Mouse (Mus musculus) naive thymus-derived CD4-positive, alpha-beta T cell, adult 2 months (primary cell): ENCODE measurements around the gene Unc13d.
"Not testable (repeated sequence)": the region's sequence is repeated elsewhere in the genome, so short reads cannot be mapped to it uniquely, and the experiment has no call there.

Experiments
- DNase-seq: peaks from one replicate; pipeline ENCODE4 v3.0.0-alpha.2; 2011; ENCODE audit warnings: low read depth

The Unc13d gene

GRCm38 (mm10) chr11:116100385-116100784 lies 22.6 kb upstream of the Unc13d start:
- DNase-seq = no peak

GRCm38 (mm10) chr11:116099462-116099861 lies 21.7 kb upstream of the Unc13d start:
- DNase-seq = no peak

- DNase-seq = no peak
These were observed 21.1 kb upstream of the Unc13d start for GRCm38 (mm10) chr11:116098711-116099460.

DNA sequence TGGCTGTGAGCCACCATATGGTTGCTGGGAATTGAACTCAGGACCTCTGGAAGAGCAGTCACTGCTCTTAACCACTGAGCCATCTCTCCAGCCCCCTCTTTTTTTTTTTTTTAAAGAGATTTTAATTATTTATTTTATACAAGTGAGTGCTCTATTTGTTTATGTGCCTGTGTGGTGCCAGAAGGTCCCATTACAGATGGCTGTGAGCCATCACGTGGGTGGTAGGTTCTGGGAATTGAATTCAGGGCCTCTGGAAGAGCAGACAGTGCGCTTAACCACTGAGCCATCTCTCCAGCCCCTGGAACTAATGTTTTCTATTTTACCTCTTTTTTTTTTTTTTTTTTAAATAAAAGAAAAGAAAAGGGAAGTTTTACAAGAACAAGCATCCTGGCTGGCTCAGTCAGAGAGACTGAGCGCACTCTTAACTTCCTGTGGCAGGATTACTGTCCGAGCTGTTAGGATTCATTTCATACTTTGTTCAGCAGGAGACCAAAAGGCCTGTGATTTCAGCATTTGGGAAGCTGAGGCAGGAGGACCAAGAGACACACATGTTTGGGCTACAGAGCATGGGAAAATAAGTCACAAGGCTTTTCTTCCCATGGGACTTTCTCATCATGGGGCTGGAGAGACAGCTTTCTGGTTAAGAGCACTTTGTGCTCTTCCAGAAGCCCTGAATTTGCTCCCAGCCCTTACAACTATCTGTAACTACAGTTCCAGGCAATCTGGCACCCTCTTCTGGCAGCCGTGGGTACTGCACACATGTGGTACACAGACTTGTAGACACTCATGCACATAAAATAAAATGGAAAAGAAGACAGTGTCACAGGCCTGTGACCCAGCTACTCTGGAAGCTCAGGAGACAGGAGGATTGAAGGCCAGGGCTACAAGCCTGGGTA lies 18.7 kb upstream of the Unc13d start:
- peak; percentile 66 for DNase-seq

- no peak for DNase-seq
These were observed 17.8 kb upstream of the Unc13d start for GRCm38 (mm10) chr11:116095573-116095972.

- DNase-seq = no peak
These were observed 16.2 kb upstream of the Unc13d start for GRCm38 (mm10) chr11:116093771-116094565.

DNA sequence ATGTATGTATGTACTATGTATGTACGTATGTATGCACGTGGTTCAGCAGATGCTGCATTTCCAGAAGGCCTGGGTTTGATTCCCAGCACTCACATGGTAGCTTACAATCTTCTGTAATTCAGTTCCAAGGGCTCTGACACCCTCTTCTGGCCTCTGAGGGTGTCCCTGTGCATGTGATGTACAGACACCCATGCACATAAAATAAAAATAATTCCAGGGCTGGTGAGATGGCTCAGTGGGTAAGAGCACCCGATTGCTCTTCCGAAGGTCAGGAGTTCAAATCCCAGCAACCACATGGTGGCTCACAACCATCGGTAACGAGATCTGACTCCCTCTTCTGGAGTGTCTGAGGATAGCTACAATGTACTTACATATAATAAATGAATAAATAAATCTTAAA lies 15.2 kb upstream of the Unc13d start:
- not testable (repeated sequence) for DNase-seq

- no peak for DNase-seq
These were observed 13.8 kb upstream of the Unc13d start for GRCm38 (mm10) chr11:116091591-116091990.

DNA sequence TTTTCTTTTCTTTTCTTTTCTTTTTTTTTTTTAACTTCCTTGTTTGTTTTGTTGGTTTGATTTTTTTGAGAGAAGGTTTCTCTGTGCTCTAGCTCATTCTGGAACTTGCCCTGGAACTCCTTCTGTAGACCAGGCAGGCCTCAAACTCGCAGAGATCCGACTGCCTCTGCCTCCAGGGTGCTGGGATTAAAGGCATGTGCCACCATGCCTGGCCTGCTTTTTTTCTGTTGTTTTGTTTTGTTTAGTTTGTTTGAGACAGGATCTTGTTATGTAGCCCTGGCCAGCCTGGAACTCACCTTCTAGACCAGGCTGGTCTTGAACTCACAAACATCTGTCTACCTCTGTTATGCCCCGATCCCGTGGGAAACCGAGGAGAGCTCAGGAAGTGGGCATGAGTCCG lies 11.8 kb upstream of the Unc13d start:
- no peak for DNase-seq

DNA sequence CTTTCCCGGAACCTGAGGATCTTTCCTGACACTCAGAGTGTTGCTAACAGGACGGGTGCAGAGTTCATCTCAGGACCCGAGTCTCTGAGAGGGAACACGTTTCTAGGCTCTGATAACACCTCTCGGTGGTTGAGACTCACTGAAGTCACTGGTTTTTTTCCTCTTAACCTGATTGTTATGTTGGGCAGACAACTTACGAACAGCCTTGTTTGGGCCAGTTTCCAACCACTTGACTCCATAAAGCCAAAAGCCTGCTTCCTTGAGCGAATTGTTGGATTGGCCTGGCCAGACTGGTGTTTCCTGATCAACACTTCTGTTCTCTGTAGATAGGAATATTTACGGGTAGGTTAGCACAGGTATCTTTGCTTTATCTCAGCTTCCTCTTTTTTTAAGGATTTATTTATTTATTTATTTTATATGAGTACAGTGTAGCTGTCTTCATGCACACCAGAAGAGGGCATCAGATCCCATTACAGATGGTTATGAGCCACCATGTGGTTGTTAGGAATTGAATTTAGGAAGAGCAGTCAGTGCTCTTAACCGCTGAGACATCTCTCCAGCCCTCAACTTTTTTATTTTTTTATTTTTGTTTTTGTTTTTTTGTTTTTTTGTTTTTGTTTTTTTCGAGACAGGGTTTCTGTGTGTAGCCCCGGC lies 11.1 kb upstream of the Unc13d start:
- no peak for DNase-seq

- no peak for DNase-seq
These were observed 10.4 kb upstream of the Unc13d start for GRCm38 (mm10) chr11:116088188-116088587.

GRCm38 (mm10) chr11:116087194-116088130 lies 9.7 kb upstream of the Unc13d start:
- DNase-seq = peak; percentile 93

- peak; percentile 99 for DNase-seq
These were observed 8.8 kb upstream of the Unc13d start, which contains the start of gene Wbp2 for GRCm38 (mm10) chr11:116086258-116087193. Gene Wbp2 (minus strand): TSS chr11:116086995.

DNA sequence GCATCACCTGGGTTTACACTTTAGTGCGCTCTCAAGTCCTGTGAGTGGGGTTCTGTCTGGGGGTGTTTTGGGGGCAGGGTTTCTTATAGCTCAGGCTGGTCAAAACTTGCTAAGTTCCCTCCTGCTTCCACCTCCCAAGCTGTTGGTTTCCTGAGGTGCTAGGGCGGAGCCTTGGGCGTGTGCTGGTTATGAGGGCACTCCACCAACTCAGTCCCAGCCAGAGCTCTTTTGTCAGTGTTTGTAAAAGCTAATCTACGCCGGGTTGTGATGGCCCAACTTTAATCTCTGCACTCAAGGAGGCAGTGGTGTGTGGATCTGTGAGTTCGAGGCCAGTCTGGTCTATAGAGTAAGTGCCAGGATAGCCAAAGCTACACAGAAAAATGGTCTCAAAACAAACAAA lies 6.4 kb upstream of the Unc13d start:
- DNase-seq = no peak

- DNase-seq = no peak
These were observed 5.4 kb upstream of the Unc13d start for GRCm38 (mm10) chr11:116083096-116083672.

- DNase-seq = peak; percentile 87
These were observed 3.3 kb upstream of the Unc13d start for GRCm38 (mm10) chr11:116081081-116081480.

DNA sequence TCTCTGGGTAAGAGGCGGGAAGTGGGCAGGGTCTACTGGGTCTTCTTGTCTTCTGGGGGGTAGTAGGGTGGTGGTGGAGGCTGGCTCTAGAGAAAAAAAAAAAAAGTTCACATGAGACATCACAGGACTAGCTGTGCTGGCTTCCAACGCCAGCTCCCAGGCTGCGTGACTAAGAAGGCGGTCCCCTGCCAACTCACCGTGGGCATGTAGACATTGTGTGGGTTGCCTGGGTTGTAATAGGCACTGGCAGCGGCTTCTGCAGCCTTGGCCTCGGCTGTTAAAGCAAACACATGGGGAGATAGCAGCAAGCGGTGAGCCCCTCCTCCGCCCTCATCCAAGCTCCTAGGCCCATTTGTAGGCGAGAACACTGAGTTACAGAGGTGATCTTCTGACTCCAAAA lies 1.8 kb upstream of the Unc13d start:
- no peak for DNase-seq

DNA sequence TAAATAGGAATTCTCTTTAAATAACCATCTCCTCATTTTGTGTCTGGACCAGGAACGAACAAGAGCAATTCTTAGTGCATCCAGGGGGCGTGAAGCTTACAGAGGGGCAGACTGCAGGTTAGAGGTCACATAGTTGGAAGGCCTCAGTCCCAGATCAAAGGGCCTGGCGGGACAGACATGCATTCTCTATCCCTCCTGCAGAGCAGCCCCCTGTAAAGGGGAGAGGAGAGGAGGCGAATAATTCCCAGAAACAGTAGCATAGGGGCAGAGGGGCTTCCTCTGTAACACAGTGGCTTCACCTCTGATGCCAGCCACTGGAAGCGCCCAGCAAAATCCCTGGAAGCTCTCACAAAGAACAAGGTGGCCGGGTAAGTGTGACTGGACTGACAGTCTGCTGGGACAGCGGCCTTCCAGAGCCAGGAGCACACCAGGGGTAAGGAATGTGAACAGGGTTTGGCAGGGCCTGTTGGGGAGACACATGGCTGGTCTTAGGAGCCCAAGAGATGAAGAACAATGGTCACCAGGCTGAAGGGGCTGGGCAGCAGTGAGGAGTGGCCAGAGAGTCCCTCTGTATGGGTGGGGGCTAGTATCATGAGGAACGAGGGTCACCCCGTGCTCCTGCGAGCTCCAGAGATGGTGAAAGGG lies 1.0 kb upstream of the Unc13d start:
- no peak for DNase-seq

DNA sequence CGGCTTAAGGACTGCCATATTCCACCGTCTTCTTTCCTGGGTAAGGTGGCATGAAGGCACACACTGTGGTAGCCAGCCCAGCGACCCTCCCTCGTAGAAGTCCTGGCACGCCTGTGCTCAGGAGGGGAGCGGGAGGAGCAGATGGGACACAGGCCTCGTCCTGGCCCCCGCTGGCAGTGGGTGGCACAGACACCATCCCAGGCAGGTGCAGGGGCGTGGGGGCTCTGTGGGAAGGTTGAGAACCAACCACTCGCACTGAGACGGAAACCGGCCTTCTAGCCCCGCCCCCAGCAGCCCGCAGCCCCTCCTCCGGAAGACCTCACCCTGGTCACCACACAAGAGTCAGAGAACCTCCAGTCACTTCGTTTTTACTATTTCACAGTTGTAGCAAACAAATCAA lies 460 bp upstream of the Unc13d start:
- peak; percentile 89 for DNase-seq
